Mouse (Mus musculus): ENCODE data around the gene Atp8b5.

- no peak for TF ChIP-seq CTCF (IDR thresholded peaks at IDR 0.05; ENCODE audit: borderline replicate concordance, insufficient read depth, low read depth, low read length)
- TF ChIP-seq POLR2A (IDR thresholded peaks at IDR 0.05; ENCODE audit: borderline replicate concordance, insufficient read depth, low read length), result no peak
Measured at GRCm38 (mm10) chr4:43321536-43321935, 54.6 kb downstream of the Atp8b5 start.

Measured in cerebellum, adult 2 months (tissue).